Mouse (Mus musculus) heart, embryonic 16.5 days (tissue): ENCODE data around the gene Gm15023. TPM values are rescaled to one million over a fixed set of nuclear protein-coding genes. Genes with fewer than 3 reads are reported as not detected.
"Not testable (repeated sequence)": the region's sequence is repeated elsewhere in the genome, so short reads cannot be mapped to it uniquely, and the experiment has no call there.

Source experiments
- ATAC-seq: fragments of 200-750 bp; cut with Nextera tagmentation; replicated peaks from 2 replicates; pipeline ENCODE4 v1.8.0; 2017; ENCODE audit warnings: moderate number of reproducible peaks; ENCODE audit not compliant: insufficient read depth, low FRiP score; ENCODE audit errors: extremely low read depth
- H3K27ac ChIP-seq: fragments of 300-500 bp; sonication (generic); 2 replicates; pipeline ENCODE4 v1.5.1; 2014; ENCODE audit warnings: mild to moderate bottlenecking, low read length, control low read depth, moderate library complexity
- H3K27me3 ChIP-seq: fragments of 300-500 bp; sonication (generic); 2 replicates; pipeline ENCODE4 v1.6.1; 2014; ENCODE audit warnings: low read length, mixed read lengths; ENCODE audit not compliant: control insufficient read depth, insufficient read depth
- H3K36me3 ChIP-seq: fragments of 300-500 bp; sonication (generic); 2 replicates; pipeline ENCODE4 v1.6.1; 2014; ENCODE audit not compliant: control insufficient read depth, insufficient read depth
- H3K4me1 ChIP-seq: fragments of 300-500 bp; sonication (generic); 2 replicates; pipeline ENCODE4 v1.6.1; 2014; ENCODE audit warnings: low read length, mixed read lengths; ENCODE audit not compliant: control insufficient read depth, insufficient read depth
- H3K4me2 ChIP-seq: fragments of 300-500 bp; sonication (generic); 2 replicates; pipeline ENCODE4 v1.6.1; 2014; ENCODE audit warnings: low read depth, mild to moderate bottlenecking, control low read depth, low read length
- H3K4me3 ChIP-seq: fragments of 300-500 bp; sonication (generic); 2 replicates; pipeline ENCODE4 v1.5.1; 2014; ENCODE audit warnings: mild to moderate bottlenecking, control low read depth, low read length
- H3K9ac ChIP-seq: fragments of 300-500 bp; sonication (generic); 2 replicates; pipeline ENCODE4 v1.6.1; 2014; ENCODE audit warnings: low read length, control low read depth
- H3K9me3 ChIP-seq: fragments of 300-500 bp; sonication (generic); replicated peaks from 2 replicates; pipeline ENCODE4 v1.6.1; 2016; ENCODE audit warnings: low read length; ENCODE audit not compliant: control insufficient read depth
- WGBS: fragments of 180-500 bp; shearing (Covaris S2); extraction: QIAGEN DNeasy Blood & Tissue Kit; methylation state at CpG from one replicate; pipeline ENCODE4 v1.1.7; 2014; 5-methylcytosine and 5-hydroxymethylcytosine counted together
- polyA plus RNA-seq: library from polyadenylated mRNA; unstranded; fragments of >200 nt; fragmentation: Nextera tagmentation; extraction: Ambion mirVana; gene quantifications from 2 replicates; pipeline ENCODE4 v1.2.1, GENCODE M21; 2015

The Gm15023 gene
- polyA plus RNA-seq = not detected in 2 replicates

DNA sequence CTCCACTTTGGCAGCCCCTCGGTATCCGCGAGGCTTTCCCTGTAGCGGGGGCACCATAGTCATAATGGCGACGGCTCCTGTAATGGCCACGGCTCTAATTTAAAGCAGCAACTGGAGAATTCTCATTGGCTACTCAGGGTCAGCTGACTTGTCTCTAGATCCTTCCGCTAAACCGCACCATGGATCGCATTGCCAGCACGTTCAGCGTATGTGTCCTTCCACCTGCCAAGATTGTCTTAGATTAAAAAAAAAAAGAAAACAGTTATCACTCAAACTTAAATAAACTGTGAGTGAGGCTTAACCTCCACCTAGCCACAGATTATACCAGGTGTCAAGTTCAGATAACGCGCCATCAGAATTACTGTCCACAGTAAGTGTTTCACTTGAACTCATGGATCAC, at the start of gene Gm15023:
Gm15023 (minus strand) TSS at position 101 of the 400 bp plus-strand sequence.
- H3K4me1 ChIP-seq, ATAC-seq, H3K4me2 ChIP-seq, H3K27ac ChIP-seq, H3K9ac ChIP-seq, H3K27me3 ChIP-seq, H3K4me3 ChIP-seq, H3K36me3 ChIP-seq, H3K9me3 ChIP-seq: not testable (repeated sequence)
- WGBS = no CpG with 5 or more reads among the region's 14 CpGs

DNA sequence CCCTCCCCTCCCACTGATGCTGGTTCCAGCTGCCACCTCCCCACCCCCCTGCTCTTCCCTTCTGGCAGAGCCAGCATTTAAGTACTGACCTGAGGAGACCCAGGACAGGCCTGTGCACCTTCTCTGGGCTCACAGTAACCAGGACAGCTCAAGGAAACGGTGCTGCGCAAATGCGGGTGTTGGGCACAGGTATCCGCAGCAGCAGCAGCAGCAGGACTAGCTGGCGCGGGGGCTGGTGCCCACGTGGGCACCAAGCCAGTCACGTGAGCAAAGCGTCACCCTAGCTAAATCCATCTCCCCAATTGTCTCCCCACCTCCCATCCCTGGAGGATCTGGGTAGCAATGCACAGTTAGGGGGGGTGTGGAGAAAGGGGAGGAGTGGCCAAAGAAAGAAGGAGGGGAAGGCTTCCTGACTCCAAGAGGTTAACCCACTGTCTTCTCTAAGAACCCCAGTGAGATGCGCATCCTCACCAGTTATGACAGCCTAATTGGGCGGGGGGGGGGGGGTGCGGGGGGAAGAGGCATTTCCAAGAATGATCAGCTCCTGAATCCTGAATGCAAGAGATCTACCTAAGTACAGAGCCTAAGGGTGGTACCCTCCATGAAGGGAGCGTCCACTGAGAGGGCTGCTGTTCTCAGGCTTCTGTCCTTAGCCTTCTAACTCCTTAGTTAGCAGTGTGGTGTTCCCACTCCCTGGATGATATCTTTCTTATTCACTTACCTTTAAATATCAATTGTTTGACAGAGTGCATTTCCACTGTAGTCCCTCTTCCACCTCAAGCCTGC, 33.2 kb upstream of the Gm15023 start, which contains the start of gene Tceal6:
Tceal6 (minus strand) TSS at position 252 of the 786 bp plus-strand sequence.
- H3K4me2 ChIP-seq = peak within 1 kb of the TSS; percentile 60
- no peak within 1 kb of the TSS for H3K9ac ChIP-seq
- no peaks in the 10 kb centered on the region; the same call in 1 of the 2 replicates for H3K27me3 ChIP-seq
- 29% methylated on average over 11 of the region's 13 CpGs for WGBS
- no peak for ATAC-seq
- peak within 1 kb of the TSS; percentile 42 for H3K4me3 ChIP-seq
- H3K36me3 ChIP-seq = no peaks in the 10 kb centered on the region
- no peak within 1 kb of the TSS for H3K27ac ChIP-seq
- no peaks in the 10 kb centered on the region for H3K4me1 ChIP-seq
- no peaks in the 10 kb centered on the region for H3K9me3 ChIP-seq

DNA sequence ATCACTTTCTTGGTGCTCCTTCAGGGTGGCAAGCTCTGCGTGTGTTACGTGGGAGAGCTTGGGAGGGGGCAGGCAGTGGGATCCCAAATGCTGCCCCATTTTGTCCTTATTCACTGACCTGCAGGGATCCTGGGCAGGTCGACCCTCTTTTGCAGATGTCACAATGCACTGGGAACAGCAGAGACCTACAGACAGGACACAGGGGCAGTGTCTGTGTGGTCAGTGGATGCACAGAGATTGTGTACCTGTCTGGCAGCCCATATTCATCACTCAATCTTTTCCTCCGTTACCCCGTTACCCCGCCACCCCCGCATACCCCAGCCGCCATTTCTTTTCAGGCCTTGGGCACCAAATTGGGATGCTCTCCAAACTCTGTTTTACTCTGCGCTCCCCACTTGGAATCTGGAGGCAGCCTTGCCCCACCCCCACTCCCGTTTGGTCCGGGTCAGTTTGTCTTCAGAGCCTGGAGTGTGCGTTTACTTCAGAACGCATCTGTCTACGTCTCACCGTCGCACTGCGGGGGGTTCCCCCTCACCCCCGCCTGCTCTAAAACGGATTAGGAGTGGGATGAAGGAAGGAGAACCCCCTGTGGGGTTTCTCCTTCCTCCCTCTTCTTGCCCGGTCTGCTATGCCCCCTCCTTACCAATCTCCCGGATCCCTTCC, 32.5 kb upstream of the Gm15023 start:
- ATAC-seq, H3K9ac ChIP-seq: not testable (repeated sequence)
- WGBS = 25% methylated on average over 21 of the region's 21 CpGs

DNA sequence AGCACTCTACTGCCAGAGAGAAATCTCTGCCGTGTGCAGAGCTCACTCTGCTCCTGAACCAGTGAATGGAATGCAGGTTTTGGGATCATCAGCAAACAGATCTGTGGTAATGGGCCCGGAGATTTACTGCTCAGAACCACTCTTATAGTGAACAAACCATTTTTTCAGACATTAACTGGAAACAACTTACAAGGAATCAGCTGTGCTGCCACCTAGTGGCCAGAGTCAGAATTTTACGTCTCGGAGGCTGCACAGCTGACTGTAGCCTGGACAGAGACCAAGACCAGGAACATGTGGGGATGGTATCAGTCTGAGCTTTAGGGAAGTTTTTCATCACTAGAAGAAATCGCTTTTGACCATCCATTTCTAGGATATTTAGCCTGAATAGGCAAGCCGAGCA, 12.5 kb upstream of the Gm15023 start:
- no CpG with 5 or more reads among the region's 6 CpGs for WGBS
- H3K4me3 ChIP-seq, H3K9me3 ChIP-seq, H3K4me2 ChIP-seq, H3K4me1 ChIP-seq, H3K27ac ChIP-seq, H3K27me3 ChIP-seq, H3K9ac ChIP-seq, ATAC-seq, H3K36me3 ChIP-seq: not testable (repeated sequence)

More for the DNA sequence above, 32.5 kb upstream of the Gm15023 start:
- H3K4me2 ChIP-seq = peak overlapping the region; percentile 60
- H3K27ac ChIP-seq, H3K9me3 ChIP-seq, H3K4me1 ChIP-seq, H3K36me3 ChIP-seq, H3K27me3 ChIP-seq: not testable (repeated sequence)
- H3K4me3 ChIP-seq = peak overlapping the region; percentile 42

DNA sequence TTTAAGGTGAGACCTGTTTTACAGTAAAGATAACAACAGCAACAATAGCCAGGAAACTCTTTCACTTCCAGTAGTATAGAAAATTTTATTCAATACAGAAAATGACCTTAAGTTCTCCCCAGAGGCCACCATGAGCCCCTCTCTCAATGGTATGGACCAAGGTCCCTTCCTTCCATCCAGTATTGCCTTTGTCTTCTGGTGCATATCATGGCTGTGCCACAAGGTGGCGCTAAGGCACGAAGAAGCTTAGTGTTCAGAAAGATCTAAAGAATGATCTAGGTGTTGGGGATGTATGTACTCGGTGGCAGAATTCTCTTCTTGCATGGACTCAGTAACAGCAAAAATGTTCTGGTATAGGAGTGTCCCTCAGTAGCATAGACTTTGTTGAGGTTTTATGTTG, 11.2 kb upstream of the Gm15023 start:
- not testable (repeated sequence) for H3K9me3 ChIP-seq, H3K4me2 ChIP-seq, H3K4me3 ChIP-seq, H3K4me1 ChIP-seq, H3K27me3 ChIP-seq, H3K36me3 ChIP-seq, H3K27ac ChIP-seq, H3K9ac ChIP-seq, ATAC-seq
- no CpG with 5 or more reads among the region's 3 CpGs for WGBS

Other genes with a start within 250 kb of the Gm15023 start
- gene Nxf2, start 212.9 kb downstream of the Gm15023 start, polyA plus RNA-seq = 0.30 TPM in 2 replicates
- 8.4 and 10.5 TPM in 2 replicates for gene Zmat1, start 168.4 kb downstream of the Gm15023 start, polyA plus RNA-seq
- 0.95 and 1.9 TPM in 2 replicates for gene Tceal6, start 33.1 kb upstream of the Gm15023 start, polyA plus RNA-seq
- gene Pramel3, start 124.7 kb upstream of the Gm15023 start, polyA plus RNA-seq = 0.07 TPM in 1 of 2 replicates, not detected in the other
- not detected in 2 replicates for gene Gm5128, start 195.7 kb upstream of the Gm15023 start, polyA plus RNA-seq